Mouse (Mus musculus) kidney, postnatal 14 days (tissue): ENCODE data around the gene Klk8.

Experiments used
- DNase-seq: peaks from one replicate; pipeline ENCODE4 v3.0.0; 2022; ENCODE audit warnings: mixed read lengths

Gene Klk8

DNA sequence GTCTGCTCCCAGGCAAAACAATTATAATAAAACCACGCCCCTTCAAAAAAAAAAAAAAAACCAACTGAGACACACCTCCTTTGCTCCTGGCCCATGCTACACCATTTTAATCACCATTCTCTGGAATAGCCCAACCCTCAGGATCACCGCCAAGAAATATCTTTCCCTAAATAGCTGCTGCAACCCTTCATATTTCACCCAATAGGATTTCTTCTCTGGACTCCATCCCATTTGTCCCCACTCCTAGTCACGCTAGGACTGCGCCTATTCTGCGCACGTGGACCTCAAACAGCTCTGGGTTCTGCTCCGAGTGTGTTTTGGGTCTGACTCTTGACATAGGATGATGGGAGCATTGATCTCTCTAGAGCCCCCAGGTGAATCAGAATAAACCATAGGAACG is 1.0 kb upstream of the Klk8 start:
- no peak for DNase-seq

DNA sequence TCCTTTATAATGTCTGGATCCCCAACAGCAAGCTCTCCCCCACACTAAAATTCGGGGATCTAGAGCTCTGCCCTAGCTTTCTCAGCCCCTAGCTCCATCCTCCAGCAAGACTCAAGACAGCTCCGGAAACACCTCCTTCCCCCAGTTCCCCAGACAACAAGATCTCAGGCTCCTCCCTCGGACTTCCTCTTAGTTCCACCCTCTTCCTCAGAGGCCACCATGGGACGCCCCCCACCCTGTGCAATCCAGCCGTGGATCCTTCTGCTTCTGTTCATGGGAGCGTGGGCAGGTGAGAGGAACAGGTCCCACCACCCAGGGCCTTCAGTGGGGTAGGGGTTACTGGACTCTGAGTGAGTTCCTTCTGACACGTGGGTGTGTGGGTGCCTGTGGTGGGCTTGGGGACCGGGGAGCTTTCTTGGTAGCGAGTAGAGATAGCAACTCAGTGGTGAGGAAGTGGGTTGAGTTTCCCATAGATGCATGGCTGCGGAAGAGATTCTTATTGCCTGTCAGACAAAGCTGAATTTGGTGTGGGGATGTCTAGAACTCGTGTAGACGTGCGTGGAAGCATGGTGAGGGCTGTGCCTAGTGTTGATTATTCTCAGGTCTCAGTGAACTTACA is 576 bp downstream of the Klk8 start:
- DNase-seq, result peak; percentile 21

DNA sequence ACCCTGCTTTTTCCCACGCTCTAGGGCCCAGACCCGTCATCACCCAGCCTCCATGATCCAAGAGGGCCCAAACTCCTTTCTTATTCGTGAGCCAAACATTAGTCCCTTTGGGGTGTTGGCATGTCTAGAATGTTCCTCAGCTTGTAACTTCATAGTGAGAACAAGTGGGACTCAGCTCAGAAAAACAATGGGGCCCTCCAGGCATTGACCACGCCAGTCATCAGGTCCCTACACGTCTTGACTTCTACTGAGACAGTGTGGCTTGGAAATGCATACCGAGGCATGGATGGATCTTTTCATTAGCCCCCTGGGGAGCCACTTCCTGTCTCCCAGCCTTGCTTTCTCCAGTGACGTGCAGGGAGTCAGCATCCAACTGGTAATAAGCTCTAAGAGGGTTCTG is 2.5 kb downstream of the Klk8 start:
- DNase-seq, result no peak

DNA sequence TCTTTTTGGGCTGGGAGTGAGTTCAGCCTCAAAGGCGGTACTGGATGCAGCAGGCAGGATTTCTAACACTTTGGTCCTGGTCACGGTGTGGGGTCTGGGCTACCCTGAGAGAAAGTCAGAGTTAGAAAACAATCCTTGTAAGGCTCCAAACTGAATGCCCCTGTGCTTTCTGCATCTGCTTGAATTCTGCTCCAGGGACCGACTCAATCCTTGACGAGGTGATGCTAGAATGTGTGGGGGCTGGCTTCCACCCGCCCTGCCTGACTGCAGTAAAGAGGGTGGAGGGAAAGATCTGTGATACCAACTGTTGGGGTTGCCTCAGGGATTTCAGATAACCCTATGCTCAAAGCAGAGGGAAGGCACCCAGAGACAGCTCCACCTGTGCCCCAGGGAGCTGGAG is 13.6 kb downstream of the Klk8 start, which contains the start of gene Klk7:
Gene Klk7, plus strand, starts transcription at position 301 of the 400 bp plus-strand sequence.
- DNase-seq, result no peak

DNA sequence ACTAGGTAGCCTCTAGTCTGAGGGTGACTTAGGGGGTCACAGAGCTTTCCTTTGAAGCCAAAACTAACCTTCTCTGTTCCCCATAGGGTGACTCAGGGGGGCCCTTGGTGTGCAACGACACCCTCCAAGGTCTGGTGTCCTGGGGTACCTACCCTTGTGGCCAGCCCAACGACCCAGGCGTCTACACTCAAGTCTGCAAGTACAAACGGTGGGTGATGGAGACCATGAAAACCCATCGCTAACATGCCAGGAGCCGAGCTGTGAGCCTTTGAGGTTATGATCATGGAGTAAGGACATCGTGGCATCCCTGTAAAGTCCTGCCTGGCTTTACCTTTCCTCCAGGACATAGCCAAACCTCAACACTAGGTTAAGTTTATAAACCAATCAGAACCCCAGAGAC is 17.8 kb downstream of the Klk8 start:
- no peak for DNase-seq

DNA sequence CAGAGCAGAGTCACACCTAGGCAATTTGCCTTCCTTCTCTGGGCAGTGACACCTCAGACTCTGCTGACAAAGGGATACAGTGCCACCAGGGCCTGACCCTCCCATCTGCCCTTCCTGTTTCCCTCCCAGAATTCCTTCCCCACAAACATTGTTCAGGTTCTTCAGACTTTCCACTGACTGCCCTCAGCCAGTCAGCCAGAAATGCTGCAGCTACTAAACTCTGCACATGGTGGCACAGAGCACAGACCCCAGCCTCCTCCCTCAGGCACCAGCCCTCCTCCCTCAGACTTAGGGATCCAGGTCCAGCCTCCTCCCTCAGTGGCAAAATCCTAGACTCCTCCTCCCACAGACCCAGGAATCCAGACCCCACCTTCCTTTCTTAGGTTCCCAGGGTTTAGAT is 19.4 kb downstream of the Klk8 start:
- DNase-seq, result no peak

DNA sequence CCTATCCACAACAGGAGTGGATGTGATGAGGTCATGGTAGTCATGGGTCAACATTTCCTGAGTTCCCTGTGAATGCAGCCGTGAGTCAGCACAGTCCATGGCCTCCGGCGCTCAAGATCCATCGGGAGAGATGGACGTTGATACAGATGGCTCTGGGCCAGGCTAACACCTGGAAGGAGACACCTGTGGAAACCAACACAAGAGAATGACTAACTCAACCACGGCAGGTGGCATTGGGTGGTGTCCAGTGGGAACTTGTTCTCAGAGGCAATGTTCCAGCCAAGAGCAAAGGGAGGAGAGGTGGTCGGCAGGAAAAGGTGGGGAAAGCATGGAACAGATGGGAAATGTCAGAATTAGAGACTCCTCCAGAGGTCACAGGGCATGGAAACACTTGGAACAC is 24.2 kb downstream of the Klk8 start:
- no peak for DNase-seq

DNA sequence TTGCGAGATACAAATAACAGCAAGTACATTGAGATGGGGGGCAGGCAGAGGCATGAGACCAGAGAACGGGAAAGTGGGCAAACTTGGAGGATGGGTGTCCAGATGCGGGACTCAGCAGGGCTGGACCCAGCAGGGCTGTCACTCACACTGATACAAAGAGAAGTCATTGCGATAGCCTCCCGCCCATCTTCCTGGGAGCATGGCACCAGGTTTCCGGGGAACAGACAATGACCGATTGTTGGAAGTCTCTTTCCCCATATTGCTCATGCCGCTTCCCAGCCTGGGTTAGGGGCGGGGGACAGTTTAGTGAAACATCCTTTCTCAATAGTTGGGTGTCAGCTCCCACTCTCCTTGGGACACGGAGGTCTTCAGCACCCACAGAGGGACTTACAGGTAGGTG is 26.8 kb downstream of the Klk8 start, which contains the start of gene Klk6:
Gene Klk6, plus strand, starts transcription at position 301 of the 400 bp plus-strand sequence.
- no peak for DNase-seq

DNA sequence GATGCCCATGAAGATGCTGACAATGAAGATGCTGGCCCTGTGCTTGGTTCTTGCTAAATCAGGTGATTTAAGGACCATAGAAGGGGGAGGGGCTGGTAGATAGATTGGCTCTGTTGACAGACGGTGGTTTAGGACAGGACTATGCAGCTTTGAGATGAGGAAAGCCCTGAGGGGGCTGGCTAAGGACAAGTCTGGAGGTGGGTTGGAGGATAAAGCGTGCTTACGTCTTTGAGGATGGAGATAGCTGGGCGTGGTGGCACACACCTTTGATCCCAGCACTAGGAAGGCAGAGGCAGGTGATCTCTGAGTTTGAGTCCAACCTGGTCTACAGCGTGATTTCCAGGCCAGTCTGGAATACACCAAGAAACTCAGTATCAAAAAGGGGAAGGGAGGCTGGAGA is 28.7 kb downstream of the Klk8 start:
- DNase-seq, result no peak

DNA sequence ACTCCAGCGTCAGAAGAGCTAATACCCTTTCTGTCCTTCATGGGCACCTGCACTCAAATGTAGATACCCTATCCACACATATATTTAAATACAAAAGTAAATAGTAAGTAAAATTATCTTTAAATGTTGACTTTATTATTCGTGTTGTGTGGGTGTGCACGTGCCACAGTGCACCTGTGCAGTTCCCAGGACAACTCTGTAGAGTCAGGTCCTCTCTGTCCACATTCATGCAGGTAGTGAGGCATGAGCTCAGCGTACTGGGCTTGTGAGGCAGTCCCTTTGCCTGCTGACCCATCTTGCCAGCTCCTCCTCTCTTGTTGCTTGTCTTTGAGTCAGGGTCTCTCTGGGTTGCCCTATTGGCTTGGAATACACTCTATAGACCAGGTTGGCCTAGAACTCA is 30.3 kb downstream of the Klk8 start:
- DNase-seq, result no peak

DNA sequence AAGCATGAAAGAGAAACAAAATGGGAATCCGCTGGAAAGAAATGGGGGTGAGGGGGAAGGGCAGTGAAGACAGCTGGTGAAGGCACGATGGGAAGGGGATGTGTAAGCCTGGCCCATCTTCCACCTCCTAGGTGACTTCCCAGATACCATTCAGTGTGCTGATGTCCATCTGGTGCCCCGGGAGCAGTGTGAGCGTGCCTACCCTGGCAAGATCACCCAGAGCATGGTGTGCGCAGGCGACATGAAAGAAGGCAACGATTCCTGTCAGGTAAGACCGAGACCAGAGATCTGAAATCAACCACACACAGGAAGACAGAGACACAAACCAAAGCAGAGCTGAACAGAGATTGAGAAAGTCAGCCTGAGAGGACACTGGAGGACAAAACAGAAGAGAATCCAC is 31.6 kb downstream of the Klk8 start:
- no peak for DNase-seq

DNA sequence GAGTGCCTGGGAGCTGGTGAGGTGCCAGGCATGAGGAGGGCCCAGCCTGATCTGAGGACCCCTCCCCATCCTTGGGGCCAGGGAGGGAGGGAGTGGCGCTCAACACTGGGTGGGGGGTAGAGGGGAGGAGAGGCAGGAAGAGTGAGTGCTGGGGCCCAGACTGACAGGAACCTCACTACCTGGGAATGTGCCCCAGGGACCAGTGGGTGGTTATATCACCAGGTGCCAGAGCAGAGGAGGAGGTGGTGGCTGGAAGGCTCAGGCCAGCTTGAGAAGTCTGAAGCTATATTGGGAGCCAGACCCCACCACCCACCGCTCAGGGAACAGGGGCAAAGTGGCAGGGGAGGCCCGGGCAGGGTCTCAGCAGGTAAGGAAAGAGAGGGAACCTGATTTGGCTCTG is 44.3 kb downstream of the Klk8 start, which contains the start of gene Klk5:
Gene Klk5, plus strand, starts transcription at position 271 of the 400 bp plus-strand sequence.
- no peak for DNase-seq

DNA sequence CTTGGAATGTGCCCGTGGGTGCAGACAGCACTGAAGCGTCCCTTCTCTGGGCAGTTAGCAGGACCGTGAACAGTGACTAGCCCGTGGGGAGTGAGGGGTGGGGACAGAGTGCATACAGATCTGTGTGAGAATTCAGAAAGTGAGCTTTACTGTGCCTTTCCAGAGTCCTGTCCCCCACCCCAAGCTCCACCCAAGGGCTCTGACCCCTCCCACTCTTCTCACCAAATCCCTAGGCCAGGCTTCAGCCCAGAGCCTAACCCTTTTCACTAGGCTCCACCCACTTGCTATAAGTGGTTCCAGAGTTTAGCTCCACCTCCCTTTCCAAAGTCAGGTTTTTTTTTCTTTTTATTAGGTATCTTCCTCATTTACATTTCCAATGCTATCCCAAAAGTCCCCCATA is 46.4 kb downstream of the Klk8 start:
- no peak for DNase-seq

DNA sequence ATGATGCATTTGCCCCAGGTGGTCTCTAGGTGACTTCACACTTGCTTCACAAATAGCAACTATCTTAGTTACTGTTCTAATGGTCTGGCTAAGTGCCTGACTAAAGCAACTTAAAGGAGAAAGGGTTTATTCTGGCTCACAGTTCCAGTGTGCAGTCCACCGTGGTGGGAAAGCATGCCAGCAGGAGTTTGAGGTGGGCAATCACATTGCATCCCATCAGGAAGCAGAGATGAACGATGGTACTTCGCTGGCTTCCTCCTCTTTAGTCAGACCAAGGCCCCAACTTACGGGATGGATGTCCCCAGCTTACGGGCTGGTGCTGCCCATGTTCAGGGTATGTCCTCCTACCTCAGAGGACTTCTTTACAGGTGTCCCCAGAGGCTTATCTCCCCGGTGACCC is 54.2 kb downstream of the Klk8 start:
- DNase-seq, result no peak
